Mouse (Mus musculus): ENCODE data around the gene Rgs3. TPM values are rescaled to one million over a fixed set of nuclear protein-coding genes. Genes with fewer than 3 reads are reported as not detected.

Gene Rgs3
- polyA plus RNA-seq, 1 experiment from 2014 or later = 36.3 TPM

GRCm38 (mm10) chr4:62733938-62734337 lies 174.3 kb downstream of the Rgs3 start:
- Histone ChIP-seq H3K36me3 (replicated peaks) (no peaks in the 10 kb centered on the region), H3K9me3 (no peaks in the 10 kb centered on the region), H3K27ac (0 out of 2 replicates have a peak overlapping the region, but pooled peaks have one; percentile 42), H3K27me3 (ENCODE audit: poor library complexity, severe bottlenecking) (no peaks in the 10 kb centered on the region), H3K4me1 (peaks cover 49% of the 10 kb centered on the region), H3K4me3 (no peak overlapping the region)
- WGBS = 80% methylated on average over 3 of the region's 4 CpGs
- DNase-seq (ENCODE audit: extremely low spot score, low spot score) = no peak

GRCm38 (mm10) chr4:62735291-62735690 lies 175.6 kb downstream of the Rgs3 start:
- 82% methylated on average over 8 of the region's 8 CpGs for WGBS
- DNase-seq (ENCODE audit: extremely low spot score, low spot score) = no peak
- Histone ChIP-seq H3K4me3 (no peak overlapping the region), H3K36me3 (replicated peaks) (no peaks in the 10 kb centered on the region), H3K27me3 (ENCODE audit: poor library complexity, severe bottlenecking) (no peaks in the 10 kb centered on the region), H3K9me3 (no peaks in the 10 kb centered on the region), H3K4me1 (peaks cover 49% of the 10 kb centered on the region), H3K27ac (no peak overlapping the region)

GRCm38 (mm10) chr4:62735878-62736277 lies 176.2 kb downstream of the Rgs3 start:
- 76% methylated on average over 9 of the region's 9 CpGs for WGBS
- H3K4me3 ChIP-seq = no peak overlapping the region
- H3K36me3 ChIP-seq (replicated peaks) = no peaks in the 10 kb centered on the region
- DNase-seq (ENCODE audit: extremely low spot score, low spot score) = no peak
- H3K9me3 ChIP-seq = no peaks in the 10 kb centered on the region
- no peaks in the 10 kb centered on the region for H3K27me3 ChIP-seq (ENCODE audit: poor library complexity, severe bottlenecking)
- peaks cover 53% of the 10 kb centered on the region for H3K4me1 ChIP-seq
- H3K27ac ChIP-seq = peak overlapping the region; percentile 20; the same call in 1 of the 2 replicates

GRCm38 (mm10) chr4:62736421-62736820 lies 176.8 kb downstream of the Rgs3 start:
- Histone ChIP-seq H3K9me3 (no peaks in the 10 kb centered on the region), H3K36me3 (replicated peaks) (no peaks in the 10 kb centered on the region), H3K27me3 (ENCODE audit: poor library complexity, severe bottlenecking) (no peaks in the 10 kb centered on the region), H3K4me3 (no peak overlapping the region), H3K4me1 (peaks cover 58% of the 10 kb centered on the region), H3K27ac (peak overlapping the region; percentile 20)
- DNase-seq (ENCODE audit: extremely low spot score, low spot score) = no peak
- 70% methylated on average over 7 of the region's 7 CpGs for WGBS

- no peaks in the 10 kb centered on the region for H3K36me3 ChIP-seq (replicated peaks)
- no peak for DNase-seq (ENCODE audit: extremely low spot score, low spot score)
- no peaks in the 10 kb centered on the region for H3K27me3 ChIP-seq (ENCODE audit: poor library complexity, severe bottlenecking)
- H3K27ac ChIP-seq = peak overlapping the region; percentile 20; the same call in 1 of the 2 replicates
- 89% methylated on average over 3 of the region's 3 CpGs for WGBS
- peaks cover 63% of the 10 kb centered on the region for H3K4me1 ChIP-seq
- H3K4me3 ChIP-seq = no peak overlapping the region
- no peaks in the 10 kb centered on the region for H3K9me3 ChIP-seq
Measured at GRCm38 (mm10) chr4:62736904-62737303, 177.3 kb downstream of the Rgs3 start.

- Histone ChIP-seq H3K4me1 (peaks cover 64% of the 10 kb centered on the region), H3K9me3 (no peaks in the 10 kb centered on the region), H3K27me3 (ENCODE audit: poor library complexity, severe bottlenecking) (no peaks in the 10 kb centered on the region), H3K36me3 (replicated peaks) (no peaks in the 10 kb centered on the region), H3K4me3 (no peak overlapping the region), H3K27ac (peak overlapping the region; percentile 60)
- DNase-seq (ENCODE audit: extremely low spot score, low spot score) = no peak
- 77% methylated on average over 9 of the region's 9 CpGs for WGBS
Measured at GRCm38 (mm10) chr4:62737983-62738695, 178.5 kb downstream of the Rgs3 start.

GRCm38 (mm10) chr4:62738996-62739395 lies 179.3 kb downstream of the Rgs3 start:
- Histone ChIP-seq H3K27ac (no peak overlapping the region; the same call in 1 of the 2 replicates), H3K36me3 (replicated peaks) (no peaks in the 10 kb centered on the region), H3K9me3 (no peaks in the 10 kb centered on the region), H3K27me3 (ENCODE audit: poor library complexity, severe bottlenecking) (no peaks in the 10 kb centered on the region), H3K4me1 (peaks cover 64% of the 10 kb centered on the region), H3K4me3 (no peak overlapping the region)
- DNase-seq (ENCODE audit: extremely low spot score, low spot score) = no peak
- WGBS = 92% methylated on average over 3 of the region's 3 CpGs

GRCm38 (mm10) chr4:62739591-62739990 lies 179.9 kb downstream of the Rgs3 start:
- DNase-seq (ENCODE audit: extremely low spot score, low spot score) = no peak
- Histone ChIP-seq H3K36me3 (replicated peaks) (no peaks in the 10 kb centered on the region), H3K4me3 (no peak overlapping the region), H3K27me3 (ENCODE audit: poor library complexity, severe bottlenecking) (no peaks in the 10 kb centered on the region), H3K27ac (no peak overlapping the region), H3K9me3 (no peaks in the 10 kb centered on the region), H3K4me1 (peaks cover 68% of the 10 kb centered on the region)
- 94% methylated on average over 4 of the region's 4 CpGs for WGBS

GRCm38 (mm10) chr4:62740282-62741054 lies 180.8 kb downstream of the Rgs3 start:
- Histone ChIP-seq H3K36me3 (replicated peaks) (no peaks in the 10 kb centered on the region), H3K9me3 (no peaks in the 10 kb centered on the region), H3K4me3 (no peak overlapping the region), H3K27ac (peak overlapping the region; percentile 87), H3K4me1 (peaks cover 71% of the 10 kb centered on the region), H3K27me3 (ENCODE audit: poor library complexity, severe bottlenecking) (no peaks in the 10 kb centered on the region)
- no peak for DNase-seq (ENCODE audit: extremely low spot score, low spot score)
- WGBS = 90% methylated on average over 6 of the region's 6 CpGs

GRCm38 (mm10) chr4:62741055-62741453 lies 181.4 kb downstream of the Rgs3 start:
- Histone ChIP-seq H3K4me3 (no peak overlapping the region), H3K4me1 (peaks cover 71% of the 10 kb centered on the region), H3K27ac (peak overlapping the region; percentile 87), H3K36me3 (replicated peaks) (no peaks in the 10 kb centered on the region), H3K9me3 (no peaks in the 10 kb centered on the region), H3K27me3 (ENCODE audit: poor library complexity, severe bottlenecking) (no peaks in the 10 kb centered on the region)
- DNase-seq (ENCODE audit: extremely low spot score, low spot score) = no peak
- 90% methylated on average over 5 of the region's 5 CpGs for WGBS

GRCm38 (mm10) chr4:62741601-62742000 lies 182.0 kb downstream of the Rgs3 start:
- no peaks in the 10 kb centered on the region for H3K9me3 ChIP-seq
- H3K27me3 ChIP-seq (ENCODE audit: poor library complexity, severe bottlenecking) = no peaks in the 10 kb centered on the region
- H3K4me3 ChIP-seq = no peak overlapping the region
- WGBS = 15% methylated on average over 3 of the region's 3 CpGs
- peak overlapping the region; percentile 87 for H3K27ac ChIP-seq
- H3K36me3 ChIP-seq (replicated peaks) = no peaks in the 10 kb centered on the region
- peaks cover 69% of the 10 kb centered on the region for H3K4me1 ChIP-seq
- peak; percentile 57 for DNase-seq (ENCODE audit: extremely low spot score, low spot score)

- Histone ChIP-seq H3K27ac (peak overlapping the region; percentile 87), H3K4me1 (peaks cover 63% of the 10 kb centered on the region), H3K4me3 (no peak overlapping the region), H3K36me3 (replicated peaks) (no peaks in the 10 kb centered on the region), H3K9me3 (no peaks in the 10 kb centered on the region), H3K27me3 (ENCODE audit: poor library complexity, severe bottlenecking) (no peaks in the 10 kb centered on the region)
- no peak for DNase-seq (ENCODE audit: extremely low spot score, low spot score)
- 61% methylated on average over 14 of the region's 14 CpGs for WGBS
Measured at GRCm38 (mm10) chr4:62742885-62743760, 183.5 kb downstream of the Rgs3 start.

Data from forebrain, embryonic 10.5 days (tissue).